Mouse (Mus musculus): Measurements from ENCODE around the gene Ikbke. TPM values are rescaled to one million over a fixed set of nuclear protein-coding genes. Genes with fewer than 3 reads are reported as not detected.

Gene Ikbke
- polyA plus RNA-seq, 1 experiment from 2014 or later, result 2.7 TPM

GRCm38 (mm10) chr1:131208081-131208480 is 71.3 kb downstream of the Ikbke start:
- Histone ChIP-seq H3K4me1 (no peaks in the 10 kb centered on the region), H3K27ac (no peak overlapping the region), H3K27me3 (no peaks in the 10 kb centered on the region), H3K4me2 (replicated peaks) (no peak overlapping the region), H3K9me3 (no peaks in the 10 kb centered on the region), H3K9ac (no peak overlapping the region), H3K4me3 (no peak overlapping the region), H3K36me3 (no peaks in the 10 kb centered on the region)
- 83% methylated on average over 5 of the region's 5 CpGs for WGBS
- no peak for ATAC-seq (ENCODE audit: insufficient number of reproducible peaks, insufficient read depth, low FRiP score, low TSS enrichment)

DNA sequence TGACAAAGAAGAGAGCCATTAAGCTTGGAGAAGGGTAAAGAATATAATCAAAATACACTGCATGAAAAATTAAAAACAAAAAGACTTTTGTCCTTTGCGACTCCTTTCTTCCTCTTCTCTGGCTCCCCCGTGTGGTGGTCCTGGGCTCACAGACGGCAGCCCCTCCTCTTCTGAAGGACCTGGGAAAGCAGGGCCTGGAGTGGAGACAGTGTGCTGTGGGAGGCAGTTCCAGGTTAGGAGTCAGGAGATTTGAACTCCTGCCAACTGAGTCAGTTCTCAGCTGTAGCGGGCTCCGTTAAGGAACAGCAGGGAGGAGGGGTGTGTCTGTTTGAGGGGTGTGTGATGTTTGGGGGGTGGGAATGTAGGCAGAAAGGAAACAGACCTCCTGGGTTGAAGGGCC is 71.9 kb downstream of the Ikbke start:
- ATAC-seq (ENCODE audit: insufficient number of reproducible peaks, insufficient read depth, low FRiP score, low TSS enrichment), result peak; percentile 59; the same call in 1 of the 2 replicates
- H3K9ac ChIP-seq, result no peak overlapping the region
- H3K4me1 ChIP-seq, result no peaks in the 10 kb centered on the region
- no peak overlapping the region for H3K27ac ChIP-seq
- H3K4me3 ChIP-seq, result no peak overlapping the region
- H3K36me3 ChIP-seq, result no peaks in the 10 kb centered on the region
- 4% methylated on average over 5 of the region's 5 CpGs for WGBS
- no peak overlapping the region for H3K4me2 ChIP-seq (replicated peaks)
- H3K27me3 ChIP-seq, result no peaks in the 10 kb centered on the region
- H3K9me3 ChIP-seq, result no peaks in the 10 kb centered on the region

DNA sequence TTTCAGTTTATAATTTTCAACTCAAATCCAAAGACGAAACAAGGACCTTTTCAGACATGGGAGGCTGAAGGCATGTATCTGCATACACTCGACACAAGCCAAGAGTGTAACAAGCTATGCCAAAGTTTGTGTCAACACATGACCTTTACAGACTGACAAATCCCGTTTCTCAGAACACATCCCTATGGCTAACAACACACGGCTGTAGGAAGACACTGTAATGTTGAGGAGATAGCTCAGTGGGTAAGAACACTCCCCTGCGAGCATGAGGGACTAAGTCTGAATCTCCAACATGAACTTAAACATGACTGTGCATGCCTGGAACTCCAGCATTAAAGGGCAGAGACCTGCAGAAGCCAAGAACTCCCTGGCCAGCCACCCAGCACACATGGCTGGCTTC is 73.1 kb downstream of the Ikbke start:
- Histone ChIP-seq H3K4me3 (no peak overlapping the region), H3K9me3 (no peaks in the 10 kb centered on the region), H3K27me3 (no peaks in the 10 kb centered on the region), H3K36me3 (no peaks in the 10 kb centered on the region), H3K9ac (no peak overlapping the region), H3K4me1 (no peaks in the 10 kb centered on the region), H3K4me2 (replicated peaks) (no peak overlapping the region), H3K27ac (no peak overlapping the region)
- ATAC-seq (ENCODE audit: insufficient number of reproducible peaks, insufficient read depth, low FRiP score, low TSS enrichment), result no peak
- WGBS, result 86% methylated on average over 5 of the region's 5 CpGs

DNA sequence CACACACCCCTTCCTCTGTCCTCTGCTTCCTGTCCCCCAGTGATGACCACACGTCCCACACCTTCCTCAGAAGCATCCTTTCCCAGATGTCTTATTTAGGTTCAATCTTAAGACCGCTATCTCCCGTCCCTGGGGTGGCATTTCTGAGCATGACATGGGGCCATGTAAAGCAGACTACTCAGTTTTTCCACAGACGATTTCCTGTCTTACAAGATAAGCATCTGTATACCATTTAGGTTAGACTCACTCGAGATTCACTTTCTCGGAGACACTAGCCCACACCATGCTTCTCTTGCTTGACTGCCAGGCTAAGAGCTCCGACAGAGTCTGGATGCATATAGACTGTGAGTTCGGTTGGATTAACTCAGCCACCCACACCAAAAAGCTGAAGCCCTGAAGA is 74.9 kb downstream of the Ikbke start:
- Histone ChIP-seq H3K27ac (no peak overlapping the region), H3K27me3 (no peaks in the 10 kb centered on the region), H3K36me3 (no peaks in the 10 kb centered on the region), H3K4me3 (no peak overlapping the region), H3K4me2 (replicated peaks) (no peak overlapping the region), H3K9me3 (no peaks in the 10 kb centered on the region), H3K4me1 (peaks cover 16% of the 10 kb centered on the region; the same call in 1 of the 2 replicates), H3K9ac (no peak overlapping the region)
- WGBS, result 71% methylated on average over 8 of the region's 8 CpGs
- ATAC-seq (ENCODE audit: insufficient number of reproducible peaks, insufficient read depth, low FRiP score, low TSS enrichment), result no peak

Other genes with a start within 250 kb of the Ikbke start
- gene Mapkapk2, start 181.8 kb downstream of the Ikbke start, polyA plus RNA-seq (2016; fragmentation: Nextera tagmentation; extraction: Ambion mirVana), result 62.3 and 63.1 TPM in 2 replicates
- gene Dyrk3, start 141.3 kb downstream of the Ikbke start, polyA plus RNA-seq (2016; fragmentation: Nextera tagmentation; extraction: Ambion mirVana), result 6.5 and 8.7 TPM in 2 replicates
- 66.6 and 67.7 TPM in 2 replicates for gene Eif2d, start 126.4 kb downstream of the Ikbke start, polyA plus RNA-seq (2016; fragmentation: Nextera tagmentation; extraction: Ambion mirVana)
- 1.1 and 2.1 TPM in 2 replicates for gene Rassf5, start 34.3 kb downstream of the Ikbke start, polyA plus RNA-seq (2016; fragmentation: Nextera tagmentation; extraction: Ambion mirVana)
- gene Srgap2, start 247.7 kb upstream of the Ikbke start, polyA plus RNA-seq (2016; fragmentation: Nextera tagmentation; extraction: Ambion mirVana), result 15.9 and 18.3 TPM in 2 replicates
- 3.4 and 3.8 TPM in 2 replicates for gene Fam72a, start 248.3 kb upstream of the Ikbke start, polyA plus RNA-seq (2016; fragmentation: Nextera tagmentation; extraction: Ambion mirVana)

All from embryonic facial prominence, embryonic 12.5 days (tissue).